Mouse (Mus musculus): Measurements from ENCODE around the gene Psmb7. TPM values are rescaled to one million over a fixed set of nuclear protein-coding genes. Genes with fewer than 3 reads are reported as not detected.
A peak's percentile ranks its signal among the peaks of the same experiment; 100 is the strongest.

The Psmb7 gene
- polyA plus RNA-seq, 1 experiment from 2014 or later: 235 TPM

GRCm38 (mm10) chr2:38552004-38552443 is 91.9 kb downstream of the Psmb7 start:
- Histone ChIP-seq H3K27ac (replicated peaks in 1 of 2; ENCODE audit: control insufficient read depth in 1 of 2, insufficient read depth in 1 of 2, low read depth in 2 of 2, low read length in 2 of 2) (no peak overlapping the region), H3K4me3 (ENCODE audit: control insufficient read depth in 1 of 2, insufficient read depth in 1 of 2, low read depth in 1 of 2, low read length in 2 of 2) (no peak overlapping the region), H3K9me3 (ENCODE audit: control insufficient read depth, low read length) (no peaks in the 10 kb centered on the region), H3K4me2 (ENCODE audit: low read length) (no peak overlapping the region), H3K27me3 (ENCODE audit: control insufficient read depth, insufficient read depth, low read length) (no peaks in the 10 kb centered on the region), H3K36me3 (ENCODE audit: control insufficient read depth, insufficient read depth, low read length) (peaks cover 25% of the 10 kb centered on the region), H3K9ac (ENCODE audit: low read length) (no peak overlapping the region), H3K4me1 (ENCODE audit: control insufficient read depth in 2 of 2, insufficient read depth in 2 of 2, low read length in 2 of 2) (peaks cover 11 to 21% of the 10 kb centered on the region in 2 experiments)
- no peak for ATAC-seq (ENCODE audit: insufficient number of reproducible peaks, insufficient read depth, low FRiP score, low read depth)
- 88% methylated on average over 15 of the region's 15 CpGs for WGBS

GRCm38 (mm10) chr2:38547793-38548517 is 95.9 kb downstream of the Psmb7 start:
- Histone ChIP-seq H3K36me3 (ENCODE audit: control insufficient read depth, insufficient read depth, low read length) (peaks cover 25% of the 10 kb centered on the region), H3K4me3 (ENCODE audit: control insufficient read depth in 1 of 2, insufficient read depth in 1 of 2, low read depth in 1 of 2, low read length in 2 of 2) (no peak overlapping the region), H3K4me2 (ENCODE audit: low read length) (no peak overlapping the region), H3K9me3 (ENCODE audit: control insufficient read depth, low read length) (no peaks in the 10 kb centered on the region), H3K27me3 (ENCODE audit: control insufficient read depth, insufficient read depth, low read length) (no peaks in the 10 kb centered on the region), H3K9ac (ENCODE audit: low read length) (no peak overlapping the region), H3K27ac (replicated peaks in 1 of 2; ENCODE audit: control insufficient read depth in 1 of 2, insufficient read depth in 1 of 2, low read depth in 2 of 2, low read length in 2 of 2) (no peak overlapping the region), H3K4me1 (ENCODE audit: control insufficient read depth in 2 of 2, insufficient read depth in 2 of 2, low read length in 2 of 2) (peaks cover 23 to 48% of the 10 kb centered on the region in 2 experiments)
- WGBS: 73% methylated on average over 11 of the region's 11 CpGs
- ATAC-seq (ENCODE audit: insufficient number of reproducible peaks, insufficient read depth, low FRiP score, low read depth): no peak

GRCm38 (mm10) chr2:38546748-38547147 is 97.1 kb downstream of the Psmb7 start:
- no peak overlapping the region for H3K9ac ChIP-seq (ENCODE audit: low read length)
- H3K27ac ChIP-seq (replicated peaks in 1 of 2; ENCODE audit: control insufficient read depth in 1 of 2, insufficient read depth in 1 of 2, low read depth in 2 of 2, low read length in 2 of 2): 0 out of 4 replicates have a peak overlapping the region, but pooled peaks have one; percentile 14 to 62
- peaks cover 15% of the 10 kb centered on the region for H3K36me3 ChIP-seq (ENCODE audit: control insufficient read depth, insufficient read depth, low read length)
- ATAC-seq (ENCODE audit: insufficient number of reproducible peaks, insufficient read depth, low FRiP score, low read depth): 0 out of 2 replicates have a peak, but pooled peaks have one; percentile 24
- H3K4me3 ChIP-seq (ENCODE audit: control insufficient read depth in 1 of 2, insufficient read depth in 1 of 2, low read depth in 1 of 2, low read length in 2 of 2): no peak overlapping the region
- 76% methylated on average over 5 of the region's 5 CpGs for WGBS
- no peaks in the 10 kb centered on the region for H3K9me3 ChIP-seq (ENCODE audit: control insufficient read depth, low read length)
- H3K4me2 ChIP-seq (ENCODE audit: low read length): no peak overlapping the region
- no peaks in the 10 kb centered on the region for H3K27me3 ChIP-seq (ENCODE audit: control insufficient read depth, insufficient read depth, low read length)
- peaks cover 26 to 60% of the 10 kb centered on the region in 2 experiments for H3K4me1 ChIP-seq (ENCODE audit: control insufficient read depth in 2 of 2, insufficient read depth in 2 of 2, low read length in 2 of 2)

GRCm38 (mm10) chr2:38546222-38546621 is 97.7 kb downstream of the Psmb7 start:
- peaks cover 31 to 65% of the 10 kb centered on the region in 2 experiments for H3K4me1 ChIP-seq (ENCODE audit: control insufficient read depth in 2 of 2, insufficient read depth in 2 of 2, low read length in 2 of 2)
- no peak overlapping the region for H3K9ac ChIP-seq (ENCODE audit: low read length)
- peak overlapping the region; percentile 40 to 62 for H3K27ac ChIP-seq (replicated peaks in 1 of 2; ENCODE audit: control insufficient read depth in 1 of 2, insufficient read depth in 1 of 2, low read depth in 2 of 2, low read length in 2 of 2)
- no peak overlapping the region for H3K4me3 ChIP-seq (ENCODE audit: control insufficient read depth in 1 of 2, insufficient read depth in 1 of 2, low read depth in 1 of 2, low read length in 2 of 2)
- ATAC-seq (ENCODE audit: insufficient number of reproducible peaks, insufficient read depth, low FRiP score, low read depth): peak; percentile 45; the same call in 1 of the 2 replicates
- H3K9me3 ChIP-seq (ENCODE audit: control insufficient read depth, low read length): no peaks in the 10 kb centered on the region
- no peaks in the 10 kb centered on the region for H3K27me3 ChIP-seq (ENCODE audit: control insufficient read depth, insufficient read depth, low read length)
- WGBS: 9% methylated on average over 6 of the region's 6 CpGs
- peaks cover 9% of the 10 kb centered on the region for H3K36me3 ChIP-seq (ENCODE audit: control insufficient read depth, insufficient read depth, low read length)
- no peak overlapping the region for H3K4me2 ChIP-seq (ENCODE audit: low read length)

- peak overlapping the region; percentile 40 to 62 for H3K27ac ChIP-seq (replicated peaks in 1 of 2; ENCODE audit: control insufficient read depth in 1 of 2, insufficient read depth in 1 of 2, low read depth in 2 of 2, low read length in 2 of 2)
- H3K4me3 ChIP-seq (ENCODE audit: control insufficient read depth in 1 of 2, insufficient read depth in 1 of 2, low read depth in 1 of 2, low read length in 2 of 2): no peak overlapping the region
- peaks cover 4% of the 10 kb centered on the region for H3K36me3 ChIP-seq (ENCODE audit: control insufficient read depth, insufficient read depth, low read length)
- H3K4me1 ChIP-seq (ENCODE audit: control insufficient read depth in 2 of 2, insufficient read depth in 2 of 2, low read length in 2 of 2): peaks cover 36 to 70% of the 10 kb centered on the region in 2 experiments
- no peaks in the 10 kb centered on the region for H3K27me3 ChIP-seq (ENCODE audit: control insufficient read depth, insufficient read depth, low read length)
- no peak for ATAC-seq (ENCODE audit: insufficient number of reproducible peaks, insufficient read depth, low FRiP score, low read depth)
- no peak overlapping the region for H3K9ac ChIP-seq (ENCODE audit: low read length)
- no peak overlapping the region for H3K4me2 ChIP-seq (ENCODE audit: low read length)
- H3K9me3 ChIP-seq (ENCODE audit: control insufficient read depth, low read length): no peaks in the 10 kb centered on the region
Measured at GRCm38 (mm10) chr2:38545706-38546105, 98.2 kb downstream of the Psmb7 start.

GRCm38 (mm10) chr2:38544982-38545381 is 98.9 kb downstream of the Psmb7 start:
- no peak overlapping the region for H3K4me2 ChIP-seq (ENCODE audit: low read length)

GRCm38 (mm10) chr2:38544341-38544740 is 99.5 kb downstream of the Psmb7 start:
- Histone ChIP-seq H3K4me2 (ENCODE audit: low read length) (no peak overlapping the region), H3K4me3 (ENCODE audit: control insufficient read depth in 1 of 2, insufficient read depth in 1 of 2, low read depth in 1 of 2, low read length in 2 of 2) (no peak overlapping the region), H3K9ac (ENCODE audit: low read length) (no peak overlapping the region), H3K36me3 (ENCODE audit: control insufficient read depth, insufficient read depth, low read length) (no peaks in the 10 kb centered on the region), H3K27me3 (ENCODE audit: control insufficient read depth, insufficient read depth, low read length) (no peaks in the 10 kb centered on the region), H3K27ac (replicated peaks in 1 of 2; ENCODE audit: control insufficient read depth in 1 of 2, insufficient read depth in 1 of 2, low read depth in 2 of 2, low read length in 2 of 2) (no peak overlapping the region), H3K9me3 (ENCODE audit: control insufficient read depth, low read length) (no peaks in the 10 kb centered on the region), H3K4me1 (ENCODE audit: control insufficient read depth in 2 of 2, insufficient read depth in 2 of 2, low read length in 2 of 2) (peaks cover 45 to 76% of the 10 kb centered on the region in 2 experiments)
- no peak for ATAC-seq (ENCODE audit: insufficient number of reproducible peaks, insufficient read depth, low FRiP score, low read depth)

More at GRCm38 (mm10) chr2:38544982-38545381, 98.9 kb downstream of the Psmb7 start:
- no peak for ATAC-seq (ENCODE audit: insufficient number of reproducible peaks, insufficient read depth, low FRiP score, low read depth)
- Histone ChIP-seq H3K36me3 (ENCODE audit: control insufficient read depth, insufficient read depth, low read length) (no peaks in the 10 kb centered on the region), H3K9ac (ENCODE audit: low read length) (no peak overlapping the region), H3K27me3 (ENCODE audit: control insufficient read depth, insufficient read depth, low read length) (no peaks in the 10 kb centered on the region), H3K9me3 (ENCODE audit: control insufficient read depth, low read length) (no peaks in the 10 kb centered on the region), H3K4me1 (ENCODE audit: control insufficient read depth in 2 of 2, insufficient read depth in 2 of 2, low read length in 2 of 2) (peaks cover 43 to 78% of the 10 kb centered on the region in 2 experiments), H3K27ac (replicated peaks in 1 of 2; ENCODE audit: control insufficient read depth in 1 of 2, insufficient read depth in 1 of 2, low read depth in 2 of 2, low read length in 2 of 2) (no peak overlapping the region), H3K4me3 (ENCODE audit: control insufficient read depth in 1 of 2, insufficient read depth in 1 of 2, low read depth in 1 of 2, low read length in 2 of 2) (no peak overlapping the region)
- 77% methylated on average over 6 of the region's 6 CpGs for WGBS

Measured in heart, embryonic 14.5 days (tissue).